Mouse (Mus musculus) T-helper 2 cell (primary cell): ENCODE results near the gene Nup210l.

Experiments
- in situ Hi-C: fragments of 300-600 bp; cut with MboI, MseI; formaldehyde crosslinking; loops from one replicate; pipeline ENCODE4 v1.15.1; 2025; ENCODE audit warnings: high pct_unique_total_duplicates

The Nup210l gene

DNA sequence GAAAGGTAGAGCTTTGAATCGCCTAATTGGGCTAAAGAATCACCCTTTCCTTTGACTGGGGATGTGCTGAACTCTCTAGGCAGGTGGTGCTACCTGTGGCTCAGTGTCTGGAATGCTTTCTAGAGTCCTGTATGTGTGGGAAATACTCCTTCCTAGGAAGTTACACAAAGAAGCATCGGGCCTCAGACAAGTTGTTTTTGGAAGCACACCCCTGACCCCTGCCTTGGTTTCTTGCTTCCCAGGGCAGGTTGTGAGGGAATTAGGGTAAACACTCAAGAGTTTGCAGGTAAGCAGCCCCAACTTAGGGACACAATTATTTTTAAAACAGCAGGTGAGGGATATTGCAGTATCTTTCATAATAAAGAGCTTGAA is 151.2 kb downstream of the Nup210l start:
- in situ Hi-C loops = no loop called here

DNA sequence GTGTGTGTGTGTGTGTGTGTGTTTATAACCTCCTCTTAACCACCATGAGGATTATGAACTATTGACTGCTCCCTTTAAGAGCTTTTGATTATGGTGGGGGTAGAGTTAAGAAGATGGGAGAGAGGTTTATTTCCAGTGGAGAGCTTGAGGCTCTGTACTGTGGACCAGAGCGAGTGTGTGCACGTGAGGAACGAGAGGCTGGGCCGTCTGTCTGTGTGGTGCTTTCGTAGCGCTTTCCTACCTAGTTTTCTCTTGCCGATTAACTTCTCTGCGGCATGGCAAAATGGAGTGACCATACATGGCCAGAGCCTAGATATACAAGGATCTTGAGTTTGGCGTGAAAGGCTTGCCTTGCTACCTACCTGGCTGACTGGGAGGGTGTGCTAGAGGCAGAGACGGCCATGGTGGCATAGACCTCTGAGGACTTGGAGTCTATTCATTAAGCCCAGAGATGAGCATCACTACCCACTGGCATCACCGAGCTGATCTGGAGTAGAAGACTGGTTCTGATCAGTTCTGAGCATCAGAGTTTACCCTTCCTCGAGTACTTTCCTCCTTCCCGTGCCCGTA is 151.9 kb downstream of the Nup210l start:
- in situ Hi-C loops = no loop called here

DNA sequence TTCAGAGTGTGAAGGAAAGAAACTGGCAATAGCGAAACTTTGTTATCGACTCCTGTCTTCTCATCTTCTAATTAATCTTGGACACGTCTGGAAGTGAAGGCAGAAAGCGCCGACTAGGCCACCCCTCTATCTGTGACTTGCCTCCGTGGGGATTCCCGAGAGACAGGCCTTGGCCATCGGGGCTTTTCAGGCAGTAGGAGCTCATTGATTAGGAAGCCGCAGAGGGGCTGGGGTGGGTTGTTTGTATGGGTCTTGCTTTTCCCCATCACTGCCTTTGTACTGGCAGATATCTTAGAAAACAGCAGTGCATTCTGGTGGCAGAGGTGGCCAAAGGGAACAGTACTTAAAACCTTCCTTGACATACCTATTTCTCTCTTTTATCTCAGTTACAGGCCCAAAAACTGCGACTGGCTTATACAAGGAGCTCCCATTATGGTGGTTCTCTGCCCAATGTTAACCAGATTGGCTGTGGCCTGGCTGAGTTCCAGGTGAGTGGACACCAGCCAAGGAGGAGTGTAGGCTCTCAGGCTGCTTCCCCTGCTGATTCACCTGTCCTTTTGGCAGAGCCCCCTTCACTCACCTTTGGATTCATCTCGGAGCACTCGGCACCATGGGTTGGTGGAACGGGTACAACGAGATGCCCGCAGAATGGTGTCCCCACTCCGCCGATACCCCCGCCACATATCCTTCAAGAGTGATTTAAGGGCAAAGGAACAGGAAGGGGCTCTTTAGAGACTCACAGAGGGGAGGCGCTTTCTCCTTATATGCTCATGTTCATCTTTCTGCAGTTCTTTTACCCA is 153.0 kb downstream of the Nup210l start:
- in situ Hi-C loops = no loop called here

DNA sequence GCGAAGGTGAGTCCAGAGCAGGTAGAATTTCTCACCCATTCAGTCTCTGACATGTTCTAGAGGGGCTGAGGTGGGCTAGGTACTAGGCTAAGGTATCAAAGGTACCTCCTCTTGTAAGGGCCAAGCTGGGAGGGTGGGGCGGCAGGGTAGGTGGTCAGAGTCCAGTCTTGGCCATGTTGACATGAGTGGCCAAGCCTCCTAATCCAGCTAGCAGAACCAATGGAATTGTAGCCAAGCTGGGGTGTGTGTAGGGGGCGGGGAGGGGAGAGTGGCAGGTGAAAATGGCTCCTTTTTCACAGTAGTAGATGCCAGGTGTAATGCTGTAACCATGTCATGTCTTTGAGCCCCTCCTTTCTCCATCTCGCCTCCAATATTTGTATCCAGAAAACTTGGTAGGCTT is 154.6 kb downstream of the Nup210l start:
- in situ Hi-C loops = no loop called here
